Mouse (Mus musculus) cortical plate, adult 2 months (tissue): Measurements from ENCODE around the gene Rasa3.

Source experiments
- CTCF ChIP-seq: fragments of 200-500 bp; IDR thresholded peaks from 2 replicates; pipeline ENCODE4 v1.5.1; 2011; ENCODE audit warnings: mild to moderate bottlenecking, control low read depth, low read length; ENCODE audit not compliant: insufficient read depth; ENCODE audit errors: extremely low read depth
- POLR2A ChIP-seq: fragments of 200-500 bp; IDR thresholded peaks from 2 replicates; pipeline ENCODE4 v1.6.1; 2011; ENCODE audit warnings: mild to moderate bottlenecking, low read length, control low read depth; ENCODE audit not compliant: insufficient read depth; ENCODE audit errors: extremely low read depth

- TF ChIP-seq CTCF (no peak), POLR2A (no peak)
Observed at GRCm38 (mm10) chr8:13702755-13703154, 25.4 kb upstream of the Rasa3 start.
